Mouse (Mus musculus) embryonic facial prominence, embryonic 12.5 days (tissue): Measurements from ENCODE around the gene Ptpdc1. TPM values are rescaled to one million over a fixed set of nuclear protein-coding genes. Genes with fewer than 3 reads are reported as not detected.

Experiments
- ATAC-seq: fragments of 200-750 bp; cut with Nextera tagmentation; 2 replicates; pipeline ENCODE4 v1.8.0; 2017; ENCODE audit not compliant: insufficient number of reproducible peaks, insufficient read depth, low FRiP score, low TSS enrichment
- H3K27ac ChIP-seq: fragments of 300-500 bp; sonication (generic); 2 replicates; pipeline ENCODE4 v1.5.1; 2016; ENCODE audit warnings: mild to moderate bottlenecking
- H3K27me3 ChIP-seq: fragments of 300-500 bp; sonication (generic); 2 replicates; pipeline ENCODE4 v1.6.1; 2016; ENCODE audit warnings: mild to moderate bottlenecking, moderate library complexity
- H3K36me3 ChIP-seq: fragments of 300-500 bp; sonication (generic); 2 replicates; pipeline ENCODE4 v1.6.1; 2016; ENCODE audit warnings: mild to moderate bottlenecking
- H3K4me1 ChIP-seq: fragments of 300-500 bp; sonication (generic); 2 replicates; pipeline ENCODE4 v1.6.1; 2016
- H3K4me2 ChIP-seq: fragments of 300-500 bp; sonication (generic); replicated peaks from 2 replicates; pipeline ENCODE4 v1.6.1; 2016; ENCODE audit warnings: mild to moderate bottlenecking, moderate library complexity
- H3K4me3 ChIP-seq: fragments of 300-500 bp; sonication (generic); 2 replicates; pipeline ENCODE4 v1.5.1; 2016; ENCODE audit warnings: mild to moderate bottlenecking
- H3K9ac ChIP-seq: fragments of 300-500 bp; sonication (generic); 2 replicates; pipeline ENCODE4 v1.6.1; 2016; ENCODE audit warnings: mild to moderate bottlenecking, moderate library complexity
- H3K9me3 ChIP-seq: fragments of 300-500 bp; sonication (generic); 2 replicates; pipeline ENCODE4 v1.6.1; 2016; ENCODE audit warnings: mild to moderate bottlenecking, moderate library complexity
- WGBS: fragments of 180-500 bp; shearing (Covaris S2); methylation state at CpG from one replicate; pipeline ENCODE4 v1.1.7; 2016; 5-methylcytosine and 5-hydroxymethylcytosine counted together
- polyA plus RNA-seq: library from polyadenylated mRNA; unstranded; fragments of >200 nt; fragmentation: Nextera tagmentation; extraction: Ambion mirVana; gene quantifications from 2 replicates; pipeline ENCODE4 v1.2.1, GENCODE M21; 2016

Gene Ptpdc1
- polyA plus RNA-seq, 1 experiment from 2014 or later: 25.3 TPM

DNA sequence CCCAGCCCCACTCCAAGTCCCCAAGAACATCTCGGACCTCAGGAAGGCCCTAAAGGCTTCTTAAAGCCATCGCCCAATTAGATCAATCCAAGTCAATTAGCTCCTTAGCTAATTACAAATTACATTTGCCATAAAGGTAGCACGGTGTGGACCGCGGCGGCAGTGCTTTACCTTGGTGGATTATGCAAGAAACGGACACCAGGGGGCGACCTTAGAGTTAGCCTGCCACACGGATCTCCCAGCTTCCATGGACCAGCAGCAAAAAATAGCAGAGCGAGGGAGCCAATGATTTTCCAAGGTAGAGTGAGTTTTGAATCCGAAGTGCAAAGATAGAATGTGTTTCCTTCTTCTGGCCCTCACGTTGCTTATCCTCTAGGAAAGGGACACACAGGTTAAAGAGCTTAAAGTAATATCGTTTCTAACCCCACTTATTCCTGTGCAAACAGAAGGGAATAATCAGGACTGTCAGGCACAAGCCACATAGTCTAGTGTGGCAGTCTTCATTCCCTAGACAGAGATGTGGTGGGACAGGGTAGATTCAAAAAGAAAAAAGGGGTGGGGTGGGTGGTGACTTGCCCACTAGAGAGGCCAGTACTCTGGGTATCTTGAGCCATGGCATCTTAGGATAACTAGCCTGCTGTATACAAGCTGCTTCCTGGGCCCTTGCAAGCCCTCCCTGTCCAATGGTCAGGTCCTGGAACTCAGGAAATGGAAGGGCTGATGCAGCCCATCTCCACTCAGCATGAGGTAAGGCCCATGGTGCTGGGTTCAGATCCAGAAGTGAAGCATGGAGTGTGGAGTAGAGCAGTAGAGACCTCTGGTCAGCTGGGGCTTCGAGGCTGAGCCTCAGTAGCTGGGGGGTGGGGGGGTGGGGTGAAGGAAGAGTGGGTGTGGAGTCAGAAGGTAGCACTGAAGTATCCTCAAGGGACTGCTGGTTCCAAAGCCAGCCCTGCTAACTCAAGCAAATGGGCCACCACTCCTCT lies 28.6 kb upstream of the Ptpdc1 start:
- H3K4me3 ChIP-seq: no peak overlapping the region
- ATAC-seq: 0 out of 2 replicates have a peak, but pooled peaks have one; percentile 18
- H3K27me3 ChIP-seq: peaks cover 43% of the 10 kb centered on the region
- H3K4me1 ChIP-seq: peaks cover 10% of the 10 kb centered on the region; the same call in 1 of the 2 replicates
- H3K36me3 ChIP-seq: no peaks in the 10 kb centered on the region
- no peak overlapping the region for H3K27ac ChIP-seq
- H3K9me3 ChIP-seq: no peaks in the 10 kb centered on the region
- WGBS: 8% methylated on average over 14 of the region's 14 CpGs
- no peak overlapping the region for H3K4me2 ChIP-seq
- H3K9ac ChIP-seq: no peak overlapping the region

DNA sequence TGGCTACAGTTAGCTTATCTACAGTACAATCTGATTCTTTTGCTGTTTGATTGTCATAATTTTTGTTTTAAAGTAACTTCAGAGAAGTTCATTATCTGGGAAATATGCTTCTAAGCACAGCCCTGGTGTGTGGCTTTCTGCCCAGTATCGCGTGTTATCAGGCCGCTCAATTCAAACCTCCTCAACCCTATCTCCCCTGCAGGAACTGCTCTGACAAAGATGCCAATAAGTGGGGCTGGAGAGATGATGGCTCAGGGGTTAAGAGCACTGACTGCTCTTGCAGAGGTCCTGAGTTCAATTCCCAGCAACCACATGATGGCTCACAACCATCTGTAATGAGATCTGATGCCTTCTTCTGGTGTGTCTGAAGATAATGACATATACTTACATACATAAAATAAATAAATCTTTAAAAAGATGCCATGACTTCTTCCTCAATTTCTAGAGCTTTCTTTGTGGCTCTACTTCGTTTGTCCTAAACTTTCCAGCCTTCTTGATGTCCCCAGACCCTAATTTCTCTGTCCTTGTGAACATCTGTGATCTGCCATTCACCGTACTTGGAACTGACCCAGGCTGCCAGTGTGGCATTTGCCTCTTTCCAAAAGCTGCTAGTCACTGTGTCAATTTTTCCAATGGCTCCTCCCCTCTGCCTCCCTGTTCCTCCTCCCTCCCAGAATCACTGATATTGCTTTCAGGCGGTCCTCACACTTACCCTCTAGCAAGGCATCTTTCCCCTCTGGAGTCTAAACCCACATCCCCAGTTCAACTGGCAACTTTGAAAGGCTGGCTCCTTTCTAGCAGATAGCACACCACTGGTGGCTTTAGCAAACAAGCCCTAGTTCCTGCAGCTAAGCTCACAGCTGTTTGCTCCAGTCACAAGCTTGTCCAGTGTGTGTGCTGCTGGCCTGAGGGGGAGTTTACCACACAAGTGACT lies 25.9 kb upstream of the Ptpdc1 start:
- Histone ChIP-seq H3K36me3 (no peaks in the 10 kb centered on the region), H3K9ac (no peak overlapping the region), H3K4me2 (no peak overlapping the region), H3K27me3 (peaks cover 22% of the 10 kb centered on the region), H3K4me1 (peaks cover 3% of the 10 kb centered on the region; the same call in 1 of the 2 replicates), H3K9me3 (no peaks in the 10 kb centered on the region), H3K27ac (no peak overlapping the region), H3K4me3 (no peak overlapping the region)
- no peak for ATAC-seq
- 61% methylated on average over 6 of the region's 6 CpGs for WGBS

DNA sequence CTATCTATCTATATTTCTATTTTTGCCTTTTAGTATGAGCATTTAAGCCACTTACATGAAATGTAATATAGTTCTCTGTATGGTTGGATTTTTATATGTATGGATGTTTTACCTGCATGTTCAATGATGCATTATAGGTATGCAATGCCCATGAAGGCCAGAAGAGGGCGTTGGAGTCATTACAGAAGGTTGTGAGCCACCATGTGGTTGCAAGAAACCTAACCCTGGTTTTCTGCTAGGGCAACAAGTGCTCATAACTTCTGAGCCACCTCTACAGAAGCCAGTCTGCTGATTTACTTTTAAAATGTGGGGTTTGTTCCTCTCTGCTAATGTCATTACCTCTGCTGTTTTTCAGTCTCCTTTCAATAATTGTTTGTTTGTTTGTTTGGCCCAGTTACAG lies 25.2 kb upstream of the Ptpdc1 start:
- Histone ChIP-seq H3K27me3 (0 out of 2 replicates have a peak, but pooled peaks cover 16% of the 10 kb centered on the region), H3K27ac (no peak overlapping the region), H3K9ac (no peak overlapping the region), H3K4me1 (no peaks in the 10 kb centered on the region), H3K4me3 (no peak overlapping the region), H3K9me3 (no peaks in the 10 kb centered on the region), H3K36me3 (no peaks in the 10 kb centered on the region), H3K4me2 (no peak overlapping the region)
- ATAC-seq: no peak
- WGBS: 0% methylated on average over 1 of the region's 1 CpGs

DNA sequence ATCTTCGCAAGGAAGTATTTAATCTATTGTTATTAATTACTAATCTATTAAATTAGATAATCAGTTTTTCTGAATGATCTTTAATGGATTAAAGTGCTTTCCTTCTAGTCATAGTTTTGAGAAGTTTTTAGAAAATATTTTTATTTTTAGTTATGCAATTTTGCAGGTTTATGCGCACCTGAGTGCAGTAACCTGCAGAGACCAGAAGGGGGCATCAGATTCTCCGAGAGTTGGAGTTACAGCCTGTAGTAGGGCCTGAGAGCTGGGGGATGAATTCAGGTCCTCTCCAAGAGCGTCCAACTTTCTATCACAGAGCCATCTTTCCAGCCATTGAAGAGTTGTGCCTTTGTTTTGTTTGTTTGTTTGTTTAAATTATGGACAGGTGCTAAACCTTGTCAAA lies 21.2 kb upstream of the Ptpdc1 start:
- 85% methylated on average over 4 of the region's 4 CpGs for WGBS
- Histone ChIP-seq H3K4me1 (no peaks in the 10 kb centered on the region), H3K36me3 (no peaks in the 10 kb centered on the region), H3K27ac (no peak overlapping the region), H3K4me3 (no peak overlapping the region), H3K9me3 (no peaks in the 10 kb centered on the region), H3K9ac (no peak overlapping the region), H3K4me2 (no peak overlapping the region), H3K27me3 (0 out of 2 replicates have a peak, but pooled peaks cover 2% of the 10 kb centered on the region)
- ATAC-seq: no peak

DNA sequence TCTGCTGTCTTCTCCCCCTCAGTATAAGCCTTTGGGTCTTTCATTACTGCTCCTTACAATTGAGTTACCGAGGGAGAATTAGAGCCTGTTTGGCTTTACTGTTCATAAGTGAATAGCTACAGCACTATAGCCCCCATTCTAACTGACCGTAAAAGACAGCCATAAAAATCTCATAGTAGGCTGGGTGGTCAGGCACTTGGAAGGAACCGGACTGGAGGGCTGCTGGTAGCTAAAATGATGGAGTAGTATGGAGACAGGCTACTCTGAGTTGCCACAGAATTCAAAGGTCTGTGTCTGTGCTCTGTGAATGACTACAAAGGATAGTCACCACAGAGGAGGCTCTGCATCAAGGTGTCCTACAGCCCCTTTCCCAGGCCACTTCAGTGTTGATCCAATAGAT lies 18.5 kb upstream of the Ptpdc1 start:
- Histone ChIP-seq H3K9ac (no peak overlapping the region), H3K4me1 (no peaks in the 10 kb centered on the region), H3K9me3 (no peaks in the 10 kb centered on the region), H3K4me2 (no peak overlapping the region), H3K27ac (no peak overlapping the region), H3K36me3 (no peaks in the 10 kb centered on the region), H3K4me3 (no peak overlapping the region), H3K27me3 (no peaks in the 10 kb centered on the region)
- no peak for ATAC-seq
- WGBS: 92% methylated on average over 3 of the region's 3 CpGs

DNA sequence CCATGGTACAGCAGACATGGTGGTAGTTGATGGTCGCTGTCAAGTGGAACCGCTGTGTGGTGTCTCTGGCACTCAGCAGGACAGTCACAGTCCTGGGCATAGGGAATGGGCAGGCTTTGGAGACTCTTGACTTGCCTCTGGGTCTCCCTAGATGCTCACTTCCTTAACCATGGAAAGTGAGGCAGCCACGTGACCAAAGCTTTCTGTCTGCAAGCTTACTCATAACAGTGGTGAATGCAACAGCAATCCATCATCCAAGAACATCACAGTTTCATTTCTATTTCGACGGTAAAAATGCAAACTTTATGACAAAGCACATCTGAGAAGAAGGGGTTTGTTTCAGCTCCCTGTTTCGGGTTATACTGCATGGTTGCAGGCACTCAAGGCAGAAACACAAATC lies 17.6 kb upstream of the Ptpdc1 start:
- Histone ChIP-seq H3K36me3 (no peaks in the 10 kb centered on the region), H3K27me3 (no peaks in the 10 kb centered on the region), H3K4me2 (no peak overlapping the region), H3K9me3 (no peaks in the 10 kb centered on the region), H3K27ac (no peak overlapping the region), H3K4me1 (no peaks in the 10 kb centered on the region), H3K9ac (no peak overlapping the region), H3K4me3 (no peak overlapping the region)
- no peak for ATAC-seq
- WGBS: 80% methylated on average over 6 of the region's 6 CpGs

DNA sequence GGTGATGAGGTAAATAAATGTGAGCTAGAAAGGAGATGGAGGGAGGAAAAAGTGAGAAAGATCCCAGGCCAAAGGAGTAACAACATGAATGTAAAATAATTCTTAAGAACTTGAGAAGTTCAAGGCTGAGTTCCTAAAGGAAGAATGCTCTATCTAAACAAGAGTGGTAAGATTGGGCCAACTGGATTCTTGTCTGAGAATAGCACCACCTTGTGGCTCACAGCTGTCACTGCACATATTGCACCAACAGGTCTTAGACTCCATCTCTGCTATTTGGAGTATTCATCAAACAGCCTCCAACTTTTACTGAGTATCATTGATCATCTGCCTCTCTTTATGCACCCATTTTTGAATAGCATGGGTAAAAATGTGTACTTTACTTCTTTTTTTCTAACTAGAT lies 14.1 kb upstream of the Ptpdc1 start:
- H3K27ac ChIP-seq: no peak overlapping the region
- H3K4me1 ChIP-seq: no peaks in the 10 kb centered on the region
- ATAC-seq: no peak
- no peaks in the 10 kb centered on the region for H3K27me3 ChIP-seq
- no peak overlapping the region for H3K9ac ChIP-seq
- no peaks in the 10 kb centered on the region for H3K9me3 ChIP-seq
- H3K4me3 ChIP-seq: no peak overlapping the region
- no peak overlapping the region for H3K4me2 ChIP-seq
- H3K36me3 ChIP-seq: no peaks in the 10 kb centered on the region

DNA sequence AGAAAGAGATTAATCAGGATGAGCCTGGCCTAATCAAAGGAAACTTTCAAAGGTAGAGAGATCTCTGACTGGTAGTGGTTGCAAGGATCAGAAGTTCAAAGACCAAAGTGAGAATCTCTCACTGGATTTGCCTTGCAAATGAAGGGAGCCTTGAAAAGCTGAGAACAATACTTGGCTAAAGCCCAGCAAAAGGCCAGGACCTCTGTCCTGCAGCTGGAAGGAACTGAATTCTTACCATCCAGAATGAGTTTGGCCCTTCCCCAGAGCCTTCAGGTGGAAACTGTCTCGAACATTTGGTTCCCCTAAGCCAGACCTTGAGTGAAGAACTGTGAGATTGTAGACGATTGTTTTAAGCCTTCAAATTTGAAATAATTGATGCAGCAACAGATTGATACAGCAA lies 12.2 kb upstream of the Ptpdc1 start:
- ATAC-seq: no peak
- Histone ChIP-seq H3K36me3 (no peaks in the 10 kb centered on the region), H3K27ac (no peak overlapping the region), H3K27me3 (no peaks in the 10 kb centered on the region), H3K9me3 (no peaks in the 10 kb centered on the region), H3K4me1 (no peaks in the 10 kb centered on the region), H3K9ac (no peak overlapping the region), H3K4me3 (no peak overlapping the region), H3K4me2 (no peak overlapping the region)
- WGBS: 57% methylated on average over 2 of the region's 2 CpGs

DNA sequence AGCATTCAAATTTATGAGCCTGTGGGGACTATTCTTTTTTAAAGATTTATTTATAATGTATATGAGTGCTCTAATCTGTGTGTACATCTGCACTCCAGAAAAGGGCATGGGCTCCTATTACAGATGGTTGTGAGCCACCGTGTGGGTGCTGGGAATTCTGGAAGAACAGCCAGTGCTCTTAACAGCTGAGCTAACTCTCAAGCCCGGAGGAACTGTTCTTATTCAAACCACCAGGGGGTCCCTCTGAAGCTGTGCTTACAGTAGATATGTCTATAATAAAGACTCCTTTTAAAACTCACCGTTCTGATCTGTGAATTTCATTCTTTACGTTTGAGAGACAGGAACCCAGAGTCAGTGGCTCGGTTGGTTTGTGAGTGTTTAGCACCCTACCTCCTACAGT lies 6.2 kb upstream of the Ptpdc1 start:
- WGBS: 74% methylated on average over 5 of the region's 5 CpGs
- Histone ChIP-seq H3K27ac (no peak overlapping the region), H3K9me3 (no peaks in the 10 kb centered on the region), H3K4me1 (no peaks in the 10 kb centered on the region), H3K4me3 (no peak overlapping the region), H3K27me3 (no peaks in the 10 kb centered on the region), H3K9ac (no peak overlapping the region), H3K36me3 (no peaks in the 10 kb centered on the region), H3K4me2 (no peak overlapping the region)
- no peak for ATAC-seq

DNA sequence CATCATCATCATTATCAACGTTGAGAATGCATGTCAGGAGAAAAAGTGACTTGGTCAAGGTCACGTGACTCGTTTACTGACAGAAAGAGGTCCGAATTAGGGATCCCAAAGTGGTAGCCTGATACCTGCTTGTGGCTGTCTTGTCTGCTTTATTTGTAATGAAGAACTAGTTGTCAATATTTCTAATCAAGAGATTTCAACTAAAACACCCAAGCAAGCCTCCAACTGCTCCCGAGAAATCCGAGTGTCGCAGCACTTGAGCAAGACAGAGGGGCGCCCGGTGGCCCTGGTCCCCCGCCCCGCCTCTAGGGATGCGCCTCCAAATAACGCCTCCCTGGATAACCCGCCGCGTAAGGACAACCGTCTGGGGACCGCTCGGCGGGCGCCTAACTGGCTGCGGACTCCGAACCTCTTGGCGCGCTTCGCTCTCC lies 481 bp downstream of the Ptpdc1 start:
- 3% methylated on average over 26 of the region's 26 CpGs for WGBS
- peak; percentile 75 for ATAC-seq
- Histone ChIP-seq H3K9ac (peak overlapping the region; percentile 84), H3K27ac (peak overlapping the region; percentile 83), H3K9me3 (no peaks in the 10 kb centered on the region), H3K4me1 (0 out of 2 replicates have a peak, but pooled peaks cover 7% of the 10 kb centered on the region), H3K27me3 (0 out of 2 replicates have a peak, but pooled peaks cover 3% of the 10 kb centered on the region), H3K4me3 (peak overlapping the region; percentile 63), H3K36me3 (no peaks in the 10 kb centered on the region), H3K4me2 (peak overlapping the region; percentile 70)

DNA sequence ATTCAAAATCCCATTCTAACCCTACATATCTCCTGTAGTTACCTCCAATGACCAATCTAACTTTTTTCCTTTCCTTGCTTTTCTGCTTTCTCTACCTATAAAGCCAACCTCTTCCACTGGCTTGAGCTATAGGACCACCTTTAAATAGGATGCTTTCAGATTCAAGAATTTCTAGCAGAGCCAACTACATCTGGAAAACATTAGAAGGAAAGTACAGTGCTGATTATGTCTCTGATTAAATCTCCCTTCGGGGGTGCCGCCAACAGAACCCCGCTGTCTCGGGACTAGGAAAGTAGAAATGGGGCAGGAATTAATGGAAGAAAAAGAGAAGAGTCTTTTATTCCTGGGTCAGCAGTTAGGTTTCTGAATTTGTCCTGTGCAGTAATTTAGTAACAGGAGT lies 6.6 kb downstream of the Ptpdc1 start:
- 17% methylated on average over 4 of the region's 4 CpGs for WGBS
- H3K9ac ChIP-seq: no peak overlapping the region
- no peaks in the 10 kb centered on the region for H3K36me3 ChIP-seq
- H3K27ac ChIP-seq: peak overlapping the region; percentile 81
- H3K9me3 ChIP-seq: peaks cover 9% of the 10 kb centered on the region; the same call in 1 of the 2 replicates
- H3K4me2 ChIP-seq: peak overlapping the region; percentile 15; the same call in 1 of the 2 replicates
- H3K4me1 ChIP-seq: peaks cover 13% of the 10 kb centered on the region
- no peak overlapping the region for H3K4me3 ChIP-seq
- no peak for ATAC-seq
- no peaks in the 10 kb centered on the region for H3K27me3 ChIP-seq
